Mouse (Mus musculus) lung, postnatal 25 days (tissue): Measurements from ENCODE around the gene Dkk2.
A peak's percentile ranks its signal among the peaks of the same experiment; 100 is the strongest.
"Not testable (repeated sequence)": the region's sequence is repeated elsewhere in the genome, so short reads cannot be mapped to it uniquely, and the experiment has no call there.

ENCODE experiments used
- DNase-seq: peaks from one replicate; pipeline ENCODE4 v3.0.0; 2022; ENCODE audit warnings: low spot score

Gene Dkk2

DNA sequence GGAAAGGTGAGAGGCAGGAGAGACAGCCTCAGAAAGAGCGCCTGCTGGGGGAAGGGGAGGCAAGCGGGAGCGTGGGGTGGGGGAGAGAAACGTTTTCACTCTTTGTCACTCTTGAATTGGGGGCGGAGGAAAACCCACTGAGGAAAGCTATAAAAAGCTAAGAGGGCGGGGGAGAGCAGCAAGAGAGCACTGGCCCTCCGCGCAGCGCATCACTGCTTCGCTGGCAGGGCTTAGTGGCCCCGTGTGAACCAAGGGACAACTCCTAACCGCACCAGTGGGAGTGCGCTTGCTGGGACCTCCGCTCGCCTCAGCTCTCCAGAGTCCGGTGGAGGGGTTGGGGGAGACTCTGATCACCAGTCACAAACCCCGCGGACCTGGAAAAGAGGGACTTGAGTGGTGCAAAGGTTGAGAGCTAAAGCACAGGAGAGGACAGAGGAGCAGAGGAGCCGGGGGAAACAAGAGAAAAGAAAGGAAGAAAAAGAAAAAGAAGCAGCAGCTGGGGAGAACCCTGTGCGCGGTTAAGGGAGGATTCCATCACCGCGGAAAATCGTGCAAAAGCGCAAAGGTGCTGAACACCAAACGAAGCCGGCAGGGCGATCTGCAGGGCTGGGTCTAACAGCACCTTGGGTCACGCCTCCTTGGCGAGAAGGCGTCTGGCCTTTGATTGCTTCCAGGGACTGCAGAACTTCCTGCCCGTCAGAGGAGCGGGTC, at the start of gene Dkk2:
Gene Dkk2, plus strand, starts transcription at position 181 of the 711 bp plus-strand sequence.
- no peak for DNase-seq

DNA sequence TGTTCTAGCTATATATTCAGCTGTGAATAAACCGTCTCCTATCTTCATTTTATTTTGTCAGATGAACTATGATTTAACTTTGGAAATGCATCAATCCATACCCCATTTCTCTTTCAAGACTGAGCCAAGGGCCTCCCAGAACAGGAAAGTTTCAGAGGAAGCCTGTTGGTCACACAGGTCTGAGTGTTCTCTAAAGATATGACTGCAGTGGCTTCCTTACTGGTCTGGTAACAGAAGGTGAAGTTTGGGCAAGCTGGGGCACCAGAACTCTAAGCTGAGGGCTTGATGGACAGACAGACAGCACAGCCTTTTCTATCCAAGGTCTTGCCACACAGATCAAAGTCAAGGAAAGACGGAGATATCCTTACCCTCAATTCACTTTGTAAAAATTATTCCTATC, 48.4 kb upstream of the Dkk2 start:
- DNase-seq = no peak

DNA sequence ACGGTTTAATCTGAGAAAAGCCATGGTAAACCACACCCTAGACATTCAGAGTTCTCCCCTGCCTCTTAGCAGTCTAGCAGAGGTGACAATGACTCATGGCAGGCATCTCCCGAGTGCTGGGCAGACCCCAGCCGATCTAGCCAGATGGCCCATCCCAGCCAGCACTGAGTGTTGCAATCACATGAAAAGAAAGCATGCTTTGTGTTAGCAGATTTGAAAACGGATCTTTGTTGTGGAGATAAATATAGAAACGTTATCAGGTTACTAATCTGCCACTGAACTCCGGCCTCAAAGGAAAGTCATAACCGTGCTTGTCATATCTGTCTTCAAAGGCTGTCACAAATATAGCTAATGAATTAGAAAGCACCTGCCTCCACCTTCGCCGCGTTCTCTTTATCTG, 47.4 kb upstream of the Dkk2 start:
- DNase-seq = no peak

DNA sequence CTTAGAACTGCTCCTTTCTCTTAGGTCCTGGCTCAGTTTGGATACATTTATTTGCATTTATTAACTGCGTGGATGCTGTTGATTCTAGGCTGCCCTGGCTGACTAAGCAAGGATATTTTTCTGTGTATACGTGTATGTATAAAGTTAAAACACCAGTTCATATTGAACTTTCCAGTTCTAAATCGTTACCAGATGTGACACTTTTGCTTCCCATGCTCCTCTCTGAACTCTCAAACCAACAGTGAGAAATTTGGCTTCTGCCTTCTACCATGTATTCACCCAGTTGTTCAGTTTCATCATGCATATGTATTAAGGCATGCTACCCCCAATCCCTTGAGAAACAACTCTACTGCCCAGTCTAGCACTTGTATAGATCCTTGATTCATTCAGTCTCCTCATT, 45.0 kb upstream of the Dkk2 start:
- DNase-seq = no peak

DNA sequence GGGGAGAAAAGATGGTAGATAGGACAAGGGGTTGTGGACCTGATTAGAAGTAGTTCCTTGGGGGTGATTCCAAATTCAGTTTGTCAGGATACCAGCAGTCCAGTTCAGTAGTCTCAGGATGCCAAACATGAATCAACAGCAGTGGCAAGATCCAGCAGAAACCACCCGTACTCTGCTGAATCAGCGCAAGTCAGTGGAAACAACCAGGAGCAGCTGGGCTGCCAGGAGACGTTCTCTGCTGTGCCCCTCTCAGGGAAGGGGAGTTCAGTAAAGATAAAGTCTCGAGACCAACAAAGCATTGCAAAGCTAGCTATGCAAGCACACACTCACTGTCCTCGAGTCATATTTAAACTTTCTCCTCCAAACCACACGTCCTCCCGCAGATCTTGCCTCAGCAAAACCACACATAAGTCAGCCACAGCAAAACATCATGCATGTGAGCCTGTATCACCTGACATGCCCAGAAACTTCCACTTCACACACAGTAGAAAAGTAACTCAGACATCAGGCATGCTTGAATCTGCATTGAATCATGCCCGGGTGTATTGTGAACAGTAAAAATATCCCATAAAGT, 34.1 kb upstream of the Dkk2 start:
- DNase-seq = no peak

DNA sequence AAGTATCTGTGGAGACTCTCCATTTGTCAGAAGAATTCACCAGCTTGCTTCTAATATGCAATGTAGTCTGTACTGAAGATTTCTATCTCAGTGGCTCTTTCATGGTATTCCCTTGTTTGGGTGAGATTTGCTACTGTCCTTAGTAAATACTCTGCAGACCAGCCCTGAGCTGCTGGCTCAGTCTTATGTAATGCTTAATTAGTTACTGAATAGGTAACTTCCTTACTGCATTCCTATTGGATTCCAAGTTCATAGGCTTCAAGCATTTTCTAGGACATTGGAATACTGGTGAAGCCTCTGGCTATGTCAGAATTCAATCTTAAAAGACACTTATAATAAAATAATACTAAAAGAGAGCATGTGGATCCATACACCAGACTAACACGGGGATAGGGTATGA, 22.3 kb upstream of the Dkk2 start:
- DNase-seq = not testable (repeated sequence)

DNA sequence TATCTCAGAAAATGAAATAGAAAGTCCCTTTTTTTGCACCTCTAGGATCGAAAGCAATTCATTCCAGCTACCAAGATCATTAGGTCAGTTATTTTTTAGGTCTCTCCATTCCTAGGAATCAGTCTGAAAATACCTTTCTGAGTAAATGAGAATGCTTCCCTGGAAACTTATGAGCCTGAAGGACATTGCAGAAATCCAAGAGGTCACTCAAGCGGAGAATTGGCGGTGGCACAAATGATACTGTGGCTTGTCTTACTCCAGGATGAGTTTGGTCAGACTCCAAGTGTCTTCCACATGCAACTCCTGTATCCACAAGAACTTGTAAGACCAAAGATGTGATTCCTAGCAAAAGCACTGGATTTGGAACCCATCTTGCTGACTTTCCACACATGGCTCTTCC, 21.7 kb upstream of the Dkk2 start:
- DNase-seq = no peak

DNA sequence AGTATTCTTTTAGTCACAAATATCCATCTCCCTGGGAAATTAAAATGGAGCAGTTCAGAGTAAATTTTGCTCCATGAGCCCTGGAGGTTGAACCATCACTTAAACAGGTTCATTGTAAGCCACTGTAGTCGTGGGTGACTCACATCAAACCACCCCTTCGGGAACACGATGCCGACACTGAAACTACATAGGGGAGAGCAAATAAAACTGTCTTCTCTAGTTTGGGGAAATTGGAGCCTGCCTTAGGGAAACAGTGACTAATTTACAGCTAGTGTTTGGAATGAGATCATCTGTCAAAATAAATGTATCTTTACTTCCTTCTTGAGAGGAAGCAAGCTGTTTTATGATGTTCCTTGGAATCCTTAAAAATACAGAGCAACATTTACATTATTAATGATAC, 21.1 kb upstream of the Dkk2 start:
- DNase-seq = no peak

DNA sequence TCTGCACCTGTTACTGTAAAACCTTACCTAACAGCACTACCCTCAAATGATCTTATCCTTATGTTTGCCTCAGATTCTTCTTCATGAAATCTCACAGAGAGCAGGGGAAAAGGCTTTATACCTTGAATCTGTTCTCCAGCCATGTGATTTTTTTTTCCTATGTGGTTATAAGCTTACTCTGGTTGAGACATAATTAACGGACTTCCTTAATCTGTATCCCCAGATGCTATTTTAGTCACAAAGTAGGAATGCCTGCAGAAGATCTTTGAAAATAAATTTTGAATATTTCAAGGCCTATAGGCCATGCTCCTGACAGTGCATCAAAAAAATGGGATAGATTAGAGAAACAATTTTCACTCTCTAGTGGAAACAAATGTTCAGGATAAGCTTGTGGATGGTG, 20.2 kb upstream of the Dkk2 start:
- no peak for DNase-seq

DNA sequence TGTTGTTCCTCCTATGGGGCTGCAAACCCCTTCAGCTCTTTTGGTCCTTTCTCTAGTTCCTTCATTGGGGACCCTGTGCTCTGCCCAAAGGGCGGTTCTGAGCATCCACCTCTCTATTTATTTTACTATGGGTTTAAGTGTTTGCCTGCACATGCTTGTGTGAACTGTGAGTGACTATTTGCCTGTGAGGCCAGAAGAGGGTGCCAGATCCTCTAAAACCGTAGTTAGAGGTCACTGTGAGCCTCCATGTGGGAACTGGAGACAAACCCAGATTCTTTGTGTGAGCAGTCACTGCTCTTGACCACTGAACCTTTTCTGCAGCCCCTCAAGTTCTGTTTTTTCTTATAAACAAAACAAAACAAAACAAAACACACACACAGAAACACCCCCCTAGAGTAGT, 14.1 kb upstream of the Dkk2 start:
- no peak for DNase-seq

DNA sequence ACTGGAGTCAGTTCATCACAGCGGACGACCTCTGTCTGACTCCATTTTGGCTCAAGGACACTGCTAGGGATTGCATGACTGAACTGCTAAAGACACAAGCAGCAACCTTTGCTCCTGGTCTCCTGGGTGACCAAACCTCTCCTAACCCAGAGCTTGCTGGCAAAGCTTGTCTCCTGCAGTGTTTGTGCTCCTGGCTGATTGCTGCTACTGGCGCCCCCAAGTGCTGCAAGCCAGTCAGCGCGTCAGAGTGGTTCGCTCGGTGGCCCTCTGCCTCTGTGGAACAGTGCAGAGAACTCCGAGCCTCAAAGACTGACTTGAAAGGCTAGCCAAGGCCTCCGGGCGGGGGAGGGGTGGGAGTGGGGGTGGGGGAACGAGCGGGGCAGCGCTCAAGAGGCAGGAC, 1.1 kb upstream of the Dkk2 start:
- peak; percentile 31 for DNase-seq

DNA sequence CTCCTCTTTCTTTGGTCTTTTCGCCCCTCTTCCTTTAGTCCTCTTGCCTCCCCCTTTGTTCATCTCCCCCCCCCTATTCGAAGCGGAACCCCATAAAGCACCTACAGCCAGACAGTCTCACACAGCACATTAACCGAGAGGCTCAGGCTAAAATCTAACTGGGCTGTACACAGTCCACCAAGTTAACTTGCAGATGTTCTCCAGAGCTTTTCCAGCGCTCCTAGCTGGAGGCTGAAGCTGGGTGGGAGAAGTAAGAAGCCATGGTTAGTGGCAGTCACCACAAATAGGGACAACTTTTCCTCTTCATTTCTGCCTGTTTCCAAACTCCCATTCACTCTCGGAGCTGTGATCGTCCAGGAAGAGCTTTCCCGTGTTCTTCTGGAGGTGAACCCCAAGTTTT, 412 bp upstream of the Dkk2 start:
- no peak for DNase-seq

DNA sequence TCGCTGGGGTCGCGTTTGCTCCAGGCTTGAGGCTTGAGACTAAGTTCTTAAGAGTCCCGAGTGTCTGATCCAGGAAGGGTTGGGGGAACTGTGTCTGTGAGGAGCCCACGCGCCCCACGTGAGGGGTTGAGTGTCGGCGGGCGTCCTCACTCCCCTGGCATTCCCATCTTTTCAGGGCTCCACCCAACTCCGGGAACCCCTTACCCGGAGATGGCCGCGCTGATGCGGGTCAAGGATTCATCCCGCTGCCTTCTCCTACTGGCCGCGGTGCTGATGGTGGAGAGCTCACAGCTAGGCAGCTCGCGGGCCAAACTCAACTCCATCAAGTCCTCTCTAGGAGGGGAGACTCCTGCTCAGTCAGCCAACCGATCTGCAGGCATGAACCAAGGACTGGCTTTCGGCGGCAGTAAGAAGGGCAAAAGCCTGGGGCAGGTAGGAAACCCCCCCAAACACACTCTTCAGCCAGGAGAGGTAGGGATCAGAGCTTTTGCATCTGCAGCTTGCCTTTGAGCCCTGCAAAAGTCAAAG, 795 bp downstream of the Dkk2 start:
- DNase-seq = no peak

DNA sequence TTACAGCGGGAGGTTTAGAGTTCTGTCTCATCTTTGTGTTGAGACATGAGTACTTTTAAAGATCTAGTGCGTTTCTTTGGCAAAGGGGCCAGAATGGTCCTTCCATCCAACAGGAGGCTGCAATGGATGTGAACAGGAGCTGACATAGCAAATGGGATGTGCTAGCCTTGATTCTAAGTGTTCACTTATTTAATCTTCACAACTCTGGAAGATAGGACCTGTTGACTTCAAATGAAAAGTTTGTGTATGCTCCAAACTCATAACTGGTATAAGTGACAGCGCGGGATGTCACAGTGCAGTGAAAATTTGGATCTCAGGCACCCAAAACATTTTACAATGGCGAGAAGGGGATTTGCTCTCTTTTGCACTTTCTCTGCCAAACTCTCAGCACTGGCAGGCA, 1.4 kb downstream of the Dkk2 start:
- DNase-seq = no peak

DNA sequence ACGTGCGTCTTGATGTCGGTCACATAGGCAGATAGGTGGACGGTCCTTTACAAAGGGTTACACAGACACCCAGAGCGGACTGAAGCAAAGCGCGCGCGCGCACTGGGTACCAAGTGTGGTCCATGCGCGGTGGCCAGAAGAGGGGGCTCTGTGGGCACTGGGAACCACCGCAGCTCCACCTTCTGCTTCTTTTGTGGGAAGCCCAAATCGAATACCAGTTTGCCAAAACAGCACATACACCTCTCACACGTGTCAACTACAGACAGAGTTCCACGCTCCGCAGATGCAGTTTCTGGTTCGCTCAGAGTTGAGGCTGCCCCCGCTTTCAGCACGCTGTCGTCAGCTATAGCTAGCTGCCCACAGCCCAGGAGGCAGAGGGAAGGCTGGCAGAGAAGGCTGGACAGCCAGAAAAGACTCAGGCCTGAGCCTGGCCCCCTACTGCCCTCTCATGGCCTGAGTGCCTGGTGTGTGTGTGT, 2.0 kb downstream of the Dkk2 start:
- DNase-seq = no peak

DNA sequence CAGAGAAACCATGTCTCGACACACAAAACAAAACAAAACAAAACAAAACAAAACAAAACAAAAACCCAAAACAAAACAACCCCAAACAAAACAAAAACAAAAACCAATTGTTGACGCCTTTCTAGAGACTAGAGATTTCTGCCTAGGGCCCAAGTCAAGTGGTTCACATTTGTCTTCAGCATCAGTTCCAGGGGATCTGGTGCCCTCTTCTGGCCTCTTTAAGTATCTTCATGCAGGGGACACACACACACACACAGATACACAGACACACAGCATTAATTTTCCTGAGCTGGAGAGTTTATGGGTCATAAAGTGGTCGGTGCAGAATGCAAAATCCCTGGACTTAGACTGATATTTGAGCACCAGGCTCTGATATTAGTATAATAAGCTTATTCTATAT, 7.9 kb downstream of the Dkk2 start:
- no peak for DNase-seq

DNA sequence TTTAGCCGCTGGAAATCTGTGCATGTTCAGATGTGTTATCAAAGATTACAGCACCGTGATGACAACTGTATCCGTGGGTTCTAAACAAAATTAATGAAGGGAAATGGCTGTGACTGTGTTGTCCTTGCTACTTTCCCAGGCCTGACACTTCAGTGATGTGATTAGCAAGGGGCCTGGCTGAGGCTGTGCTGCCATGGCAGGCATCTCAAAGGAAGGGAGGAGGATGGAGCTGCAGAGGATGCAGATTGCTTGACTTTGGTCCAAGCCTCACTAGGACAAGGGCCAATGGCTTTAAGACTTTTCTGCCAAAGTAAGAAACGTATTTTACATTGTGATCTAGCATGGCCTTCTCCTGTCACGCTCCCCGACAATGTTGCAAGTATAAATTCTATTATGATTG, 11.2 kb downstream of the Dkk2 start:
- no peak for DNase-seq

DNA sequence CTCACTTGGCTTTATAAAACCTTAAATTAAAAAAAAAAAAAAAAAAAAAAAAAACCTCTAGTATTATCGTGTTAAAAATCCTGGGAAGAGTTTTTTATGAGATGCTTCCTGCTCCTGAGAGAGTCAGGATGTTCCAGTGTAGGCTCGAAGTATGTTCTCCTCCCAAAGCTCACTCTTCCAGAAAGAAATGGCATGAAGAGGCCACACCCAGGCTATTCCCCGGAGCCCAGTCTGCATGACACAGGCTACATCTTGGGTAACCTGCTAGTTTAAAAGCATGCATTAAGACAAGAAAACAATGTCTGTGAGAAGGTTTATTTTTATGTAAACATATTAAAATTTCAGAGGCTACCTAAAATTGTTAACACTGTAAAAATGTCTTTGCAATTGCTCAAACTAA, 15.7 kb downstream of the Dkk2 start:
- DNase-seq = no peak

DNA sequence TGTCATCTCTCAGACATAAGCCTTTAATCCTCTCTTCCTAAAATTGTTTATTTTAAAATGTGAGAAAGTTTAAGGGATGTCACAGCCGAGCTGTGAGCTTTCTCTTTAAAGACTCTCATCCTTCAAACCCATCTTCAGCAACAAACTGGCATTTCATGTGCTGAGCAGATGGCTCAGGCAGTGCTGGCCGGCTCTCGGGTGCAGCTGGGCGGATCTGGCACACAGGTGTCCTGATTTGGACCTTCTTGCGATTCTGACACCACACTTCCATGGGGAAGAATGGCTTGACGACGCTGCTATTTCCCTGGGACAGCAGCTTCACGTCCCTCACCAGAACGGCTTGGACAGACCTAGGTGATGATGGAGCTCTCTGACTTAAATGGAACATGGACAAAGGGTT, 17.9 kb downstream of the Dkk2 start:
- no peak for DNase-seq

DNA sequence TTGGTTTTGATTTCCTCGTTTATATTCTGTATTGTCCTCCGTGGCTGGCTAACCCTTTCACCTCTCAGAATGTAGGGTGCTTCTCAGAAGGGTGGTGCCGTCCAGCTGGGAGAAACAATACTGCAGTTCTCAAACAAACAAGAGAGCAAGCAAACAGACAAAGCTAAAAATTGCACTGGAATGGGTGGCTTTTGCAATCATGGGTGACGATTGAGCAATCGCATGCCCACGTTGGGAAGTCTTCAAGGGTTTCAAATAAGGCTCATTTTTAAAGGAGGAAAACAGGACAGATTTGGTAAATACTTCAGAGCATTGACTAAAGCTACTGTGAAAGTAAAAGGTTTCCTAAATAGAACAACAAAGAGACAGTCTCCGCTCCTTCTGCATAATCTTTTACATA, 18.4 kb downstream of the Dkk2 start:
- DNase-seq = peak; percentile 49

DNA sequence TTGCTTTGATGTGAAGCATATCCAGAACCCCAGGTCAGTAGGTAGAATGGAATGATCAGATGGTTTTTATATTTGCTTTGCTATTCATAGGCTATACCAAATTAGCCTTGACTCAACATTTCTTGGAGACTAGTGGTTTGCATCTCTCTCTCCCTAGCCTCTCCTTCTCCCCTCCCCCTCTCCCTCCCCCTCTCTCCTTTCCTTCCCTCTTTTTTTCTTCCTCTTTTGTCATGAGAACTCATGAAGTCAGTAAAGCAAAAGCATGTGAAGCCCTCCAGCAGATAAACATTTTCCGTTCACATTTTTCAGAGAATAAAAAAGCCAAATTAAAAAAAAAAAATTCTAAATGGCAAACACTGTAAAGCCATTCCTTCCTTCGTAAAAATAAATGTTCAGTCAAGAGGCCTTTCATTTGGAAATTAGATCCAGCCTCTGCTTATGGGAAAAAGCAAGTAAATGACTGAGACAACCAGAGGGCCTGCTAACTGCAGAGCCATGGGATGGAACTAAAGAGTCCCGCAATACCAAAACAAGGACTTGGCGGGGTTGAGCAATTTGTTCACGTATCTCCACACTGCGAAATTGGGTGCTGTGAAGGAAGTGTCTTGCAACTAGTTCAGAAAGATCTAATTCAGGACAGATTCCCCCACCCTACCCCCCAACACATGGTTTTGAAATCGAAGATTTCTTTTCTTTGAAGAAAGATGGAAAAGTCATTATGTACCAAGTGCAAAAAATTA, 30.9 kb downstream of the Dkk2 start:
- no peak for DNase-seq

DNA sequence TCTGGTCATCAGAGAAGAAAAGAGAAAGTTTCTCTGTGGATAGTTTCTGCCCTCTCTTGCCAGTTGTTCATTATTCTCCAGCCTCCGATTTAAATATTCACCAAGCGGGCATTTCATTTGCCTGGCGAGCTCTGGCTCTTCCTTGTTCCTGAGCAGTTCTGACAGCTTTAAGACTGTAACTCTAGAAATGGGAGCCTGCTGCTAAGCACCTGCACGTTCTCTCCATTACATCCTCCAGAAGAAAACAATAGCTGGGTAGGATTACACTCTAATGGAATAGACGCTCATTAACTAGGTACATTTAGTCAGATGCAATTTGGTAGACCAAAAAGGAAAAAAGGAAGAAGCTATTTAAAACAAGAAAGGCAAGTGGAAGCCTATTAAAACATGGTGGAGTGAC, 36.3 kb downstream of the Dkk2 start:
- DNase-seq = no peak

DNA sequence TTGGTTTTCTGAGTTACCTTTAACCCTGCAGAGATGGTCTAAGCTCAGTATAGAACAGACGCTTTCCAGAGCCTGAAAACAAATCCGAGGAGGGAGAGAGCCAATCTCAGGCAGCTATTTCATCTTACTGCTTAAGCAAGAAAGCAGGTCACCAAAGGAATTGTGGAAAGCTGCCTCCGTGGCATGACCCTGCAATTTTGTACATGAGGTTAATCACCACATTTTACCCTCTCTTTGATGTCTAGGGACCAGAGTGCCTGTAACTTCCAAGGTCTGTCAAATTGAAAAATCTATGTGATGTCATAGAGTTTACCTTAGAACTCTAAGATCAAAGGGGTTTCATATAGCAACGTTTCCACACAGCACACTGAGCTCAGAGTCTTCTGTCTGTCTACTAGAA, 37.5 kb downstream of the Dkk2 start:
- DNase-seq = no peak
